Mouse (Mus musculus) stomach, embryonic 15.5 days (tissue): Measurements from ENCODE around the gene Cracr2a. TPM values are rescaled to one million over a fixed set of nuclear protein-coding genes. Genes with fewer than 3 reads are reported as not detected.
A peak's percentile ranks its signal among the peaks of the same experiment; 100 is the strongest.

Source experiments
- ATAC-seq: fragments of 200-750 bp; cut with Nextera tagmentation; 2 replicates; pipeline ENCODE4 v1.8.0; 2017; ENCODE audit warnings: low read depth, moderate number of reproducible peaks, moderate TSS enrichment; ENCODE audit not compliant: insufficient read depth, low FRiP score
- H3K27ac ChIP-seq: fragments of 300-500 bp; sonication (generic); 2 replicates; pipeline ENCODE4 v1.5.1; 2015; ENCODE audit warnings: mild to moderate bottlenecking, inconsistent platforms
- H3K27me3 ChIP-seq: fragments of 300-500 bp; sonication (generic); replicated peaks from 2 replicates; pipeline ENCODE4 v1.6.1; 2015; ENCODE audit warnings: inconsistent platforms
- H3K36me3 ChIP-seq: fragments of 300-500 bp; sonication (generic); 2 replicates; pipeline ENCODE4 v1.6.1; 2015; ENCODE audit warnings: inconsistent platforms
- H3K4me1 ChIP-seq: fragments of 300-500 bp; sonication (generic); 2 replicates; pipeline ENCODE4 v1.6.1; 2015; ENCODE audit warnings: inconsistent platforms
- H3K4me2 ChIP-seq: fragments of 300-500 bp; sonication (generic); 2 replicates; pipeline ENCODE4 v1.6.1; 2015; ENCODE audit warnings: mild to moderate bottlenecking, inconsistent platforms
- H3K4me3 ChIP-seq: fragments of 300-500 bp; sonication (generic); replicated peaks from 2 replicates; pipeline ENCODE4 v1.5.1; 2015; ENCODE audit warnings: inconsistent platforms
- H3K9ac ChIP-seq: fragments of 300-500 bp; sonication (generic); 2 replicates; pipeline ENCODE4 v1.6.1; 2015; ENCODE audit warnings: inconsistent platforms
- H3K9me3 ChIP-seq: fragments of 300-500 bp; sonication (generic); 2 replicates; pipeline ENCODE4 v1.6.1; 2016; ENCODE audit warnings: inconsistent platforms
- WGBS: fragments of 180-500 bp; shearing (Covaris S2); methylation state at CpG from one replicate; pipeline ENCODE4 v1.1.7; 2015; 5-methylcytosine and 5-hydroxymethylcytosine counted together
- polyA plus RNA-seq: library from polyadenylated mRNA; unstranded; fragments of >200 nt; fragmentation: Nextera tagmentation; extraction: Ambion mirVana; gene quantifications from 2 replicates; pipeline ENCODE4 v1.2.1, GENCODE M21; 2015

Gene Cracr2a
- polyA plus RNA-seq, 1 experiment from 2014 or later, result 2.4 TPM

GRCm38 (mm10) chr6:127571849-127572550 lies 10.9 kb downstream of the Cracr2a start:
- Histone ChIP-seq H3K9me3 (no peaks in the 10 kb centered on the region), H3K27ac (peak overlapping the region; percentile 74), H3K36me3 (no peaks in the 10 kb centered on the region), H3K9ac (no peak overlapping the region), H3K4me1 (no peaks in the 10 kb centered on the region), H3K27me3 (no peaks in the 10 kb centered on the region), H3K4me2 (no peak overlapping the region), H3K4me3 (no peak overlapping the region)
- 62% methylated on average over 8 of the region's 8 CpGs for WGBS
- peak; percentile 80 for ATAC-seq

DNA sequence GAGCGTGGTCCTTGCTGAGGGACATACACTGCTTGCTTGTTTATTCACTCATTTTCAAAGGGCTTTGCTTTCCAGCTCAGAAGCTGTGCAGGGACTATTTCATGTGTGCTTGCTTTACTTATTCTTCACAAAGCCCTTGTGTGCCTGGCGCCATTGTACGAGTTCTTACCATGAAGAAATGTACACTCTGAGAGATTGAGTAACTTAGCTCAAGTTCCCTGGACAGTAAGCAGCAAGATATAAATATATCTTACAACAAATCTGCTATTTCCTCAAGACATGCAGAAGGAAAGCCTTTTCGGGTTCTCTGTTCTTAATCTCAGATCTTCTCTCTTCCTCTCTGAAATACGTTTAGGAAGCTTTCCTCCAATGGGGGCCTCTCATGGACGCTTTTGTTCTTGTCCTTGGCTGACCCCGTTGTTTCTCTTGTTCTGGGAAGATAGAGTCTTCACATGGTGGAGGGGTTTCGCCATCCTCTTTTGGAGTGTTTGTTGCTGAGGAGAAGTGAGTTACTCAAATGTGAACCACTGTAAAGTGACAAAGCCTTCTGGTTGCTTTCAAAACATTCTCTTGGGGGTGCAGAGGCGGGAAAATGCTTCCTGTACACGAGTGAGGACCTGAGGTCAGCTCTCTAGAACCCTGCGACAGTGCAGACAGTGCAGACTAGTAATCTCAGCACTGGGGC lies 12.8 kb downstream of the Cracr2a start:
- Histone ChIP-seq H3K4me3 (no peak overlapping the region), H3K27me3 (no peaks in the 10 kb centered on the region), H3K4me1 (no peaks in the 10 kb centered on the region), H3K36me3 (no peaks in the 10 kb centered on the region), H3K27ac (no peak overlapping the region), H3K9ac (no peak overlapping the region), H3K4me2 (no peak overlapping the region), H3K9me3 (no peaks in the 10 kb centered on the region)
- WGBS, result 61% methylated on average over 11 of the region's 11 CpGs
- ATAC-seq, result no peak

GRCm38 (mm10) chr6:127575194-127575593 lies 14.1 kb downstream of the Cracr2a start:
- no peaks in the 10 kb centered on the region for H3K36me3 ChIP-seq
- WGBS, result 79% methylated on average over 2 of the region's 2 CpGs
- H3K4me1 ChIP-seq, result no peaks in the 10 kb centered on the region
- H3K9ac ChIP-seq, result no peak overlapping the region
- no peak for ATAC-seq
- no peaks in the 10 kb centered on the region for H3K27me3 ChIP-seq
- no peak overlapping the region for H3K4me3 ChIP-seq
- H3K9me3 ChIP-seq, result no peaks in the 10 kb centered on the region
- no peak overlapping the region for H3K4me2 ChIP-seq
- no peak overlapping the region for H3K27ac ChIP-seq

DNA sequence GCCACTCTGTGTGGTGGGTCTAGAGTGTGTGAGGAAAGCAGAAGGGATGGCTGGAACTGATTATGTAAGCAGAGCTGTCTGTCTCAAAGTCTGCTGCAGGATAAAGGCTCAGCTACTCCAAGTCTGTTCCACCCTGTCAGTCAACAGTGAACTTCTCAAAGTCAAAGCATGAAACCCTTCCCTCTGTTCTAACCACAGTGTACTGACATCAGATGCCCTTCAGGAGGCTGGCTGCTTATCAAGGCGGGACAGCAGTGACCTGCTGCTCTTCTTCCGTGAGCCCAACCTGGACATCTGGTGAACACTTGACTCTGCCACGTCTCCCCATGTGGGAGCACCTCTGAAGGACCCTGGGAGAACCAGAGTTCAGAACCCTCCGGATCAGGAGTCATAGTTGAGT lies 16.6 kb downstream of the Cracr2a start:
- no peaks in the 10 kb centered on the region for H3K27me3 ChIP-seq
- no peaks in the 10 kb centered on the region for H3K36me3 ChIP-seq
- H3K27ac ChIP-seq, result no peak overlapping the region
- no peak overlapping the region for H3K4me2 ChIP-seq
- no peaks in the 10 kb centered on the region for H3K9me3 ChIP-seq
- peaks cover 11% of the 10 kb centered on the region; the same call in 1 of the 2 replicates for H3K4me1 ChIP-seq
- no peak overlapping the region for H3K9ac ChIP-seq
- WGBS, result 64% methylated on average over 4 of the region's 4 CpGs
- H3K4me3 ChIP-seq, result no peak overlapping the region
- peak; percentile 65; the same call in 1 of the 2 replicates for ATAC-seq

- Histone ChIP-seq H3K9me3 (no peaks in the 10 kb centered on the region), H3K9ac (no peak overlapping the region), H3K27ac (no peak overlapping the region), H3K4me3 (no peak overlapping the region), H3K4me1 (peaks cover 12% of the 10 kb centered on the region; the same call in 1 of the 2 replicates), H3K36me3 (no peaks in the 10 kb centered on the region), H3K4me2 (no peak overlapping the region), H3K27me3 (no peaks in the 10 kb centered on the region)
- ATAC-seq, result no peak
- WGBS, result 54% methylated on average over 7 of the region's 7 CpGs
Observed at GRCm38 (mm10) chr6:127578316-127578715, 17.2 kb downstream of the Cracr2a start.

- ATAC-seq, result no peak
- H3K36me3 ChIP-seq, result no peaks in the 10 kb centered on the region
- H3K4me2 ChIP-seq, result no peak overlapping the region
- 52% methylated on average over 5 of the region's 5 CpGs for WGBS
- no peaks in the 10 kb centered on the region for H3K27me3 ChIP-seq
- no peak overlapping the region for H3K27ac ChIP-seq
- no peak overlapping the region for H3K9ac ChIP-seq
- H3K4me3 ChIP-seq, result no peak overlapping the region
- H3K4me1 ChIP-seq, result peaks cover 12% of the 10 kb centered on the region; the same call in 1 of the 2 replicates
- H3K9me3 ChIP-seq, result no peaks in the 10 kb centered on the region
Observed at GRCm38 (mm10) chr6:127578810-127579209, 17.7 kb downstream of the Cracr2a start.

GRCm38 (mm10) chr6:127581915-127582314 lies 20.8 kb downstream of the Cracr2a start:
- Histone ChIP-seq H3K4me3 (peak overlapping the region; percentile 11), H3K4me1 (peaks cover 12% of the 10 kb centered on the region; the same call in 1 of the 2 replicates), H3K27me3 (no peaks in the 10 kb centered on the region), H3K36me3 (no peaks in the 10 kb centered on the region), H3K4me2 (peak overlapping the region; percentile 50), H3K27ac (no peak overlapping the region), H3K9ac (no peak overlapping the region), H3K9me3 (no peaks in the 10 kb centered on the region)
- WGBS, result 42% methylated on average over 12 of the region's 12 CpGs
- ATAC-seq, result peak; percentile 32; the same call in 1 of the 2 replicates

DNA sequence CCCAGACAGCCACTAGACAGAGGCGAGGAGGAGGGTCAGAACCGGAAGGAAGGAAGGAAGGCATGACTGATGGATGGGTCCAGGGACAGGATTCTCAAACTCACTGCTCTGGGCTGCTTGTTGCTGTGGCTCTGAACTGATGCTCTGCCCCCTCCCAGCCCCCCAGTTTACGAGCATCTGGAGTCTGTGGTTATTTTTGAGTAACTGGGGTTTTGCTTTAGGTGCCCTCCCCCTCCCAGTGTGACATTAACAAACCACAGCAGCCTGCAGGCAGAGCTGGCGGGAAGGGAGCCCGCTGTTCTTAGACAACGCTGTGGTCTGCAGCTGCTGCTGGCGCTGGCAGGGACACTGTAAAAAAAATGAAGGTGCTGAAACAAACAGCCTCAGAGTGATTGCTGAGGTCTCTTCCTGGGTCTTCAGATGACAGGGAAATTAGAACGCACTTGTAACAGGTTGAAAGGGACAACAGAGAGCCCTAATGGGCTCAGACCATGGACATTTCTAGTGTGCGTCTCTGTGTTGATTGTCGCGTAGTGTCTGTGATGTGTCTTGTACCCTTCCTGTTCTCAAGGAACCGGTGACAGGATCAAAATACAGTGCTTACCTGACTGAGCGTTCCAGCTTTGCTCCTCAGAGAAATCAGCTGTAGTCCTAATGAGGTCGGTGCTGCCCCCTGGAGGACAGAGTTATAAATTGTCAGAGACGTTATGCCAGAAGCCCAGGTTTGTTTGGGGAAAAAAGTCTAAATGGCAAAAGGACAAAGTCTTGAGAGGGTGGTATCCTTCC lies 21.4 kb downstream of the Cracr2a start:
- 5% methylated on average over 15 of the region's 15 CpGs for WGBS

DNA sequence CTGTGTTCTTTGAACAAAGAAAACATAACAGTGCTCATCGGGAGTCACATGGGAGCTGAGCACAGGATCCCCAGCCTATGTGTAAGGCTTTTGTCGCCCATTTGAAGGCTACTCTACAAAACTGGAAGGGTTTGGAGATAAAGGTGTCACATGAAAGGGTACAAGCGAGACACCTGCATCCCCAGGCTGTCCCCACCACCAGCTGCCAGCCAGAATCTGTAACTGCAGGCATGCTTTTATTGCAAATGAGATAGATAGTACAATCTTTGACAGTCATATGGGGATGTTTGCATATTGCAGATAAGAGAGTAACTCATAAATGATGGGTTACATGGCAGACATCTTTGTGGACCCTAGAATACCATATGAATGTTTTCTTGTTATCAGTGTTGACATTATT lies 30.3 kb downstream of the Cracr2a start:
- Histone ChIP-seq H3K4me2 (no peak overlapping the region), H3K4me3 (no peak overlapping the region), H3K36me3 (no peaks in the 10 kb centered on the region), H3K4me1 (no peaks in the 10 kb centered on the region), H3K27me3 (no peaks in the 10 kb centered on the region), H3K9ac (no peak overlapping the region), H3K27ac (no peak overlapping the region), H3K9me3 (no peaks in the 10 kb centered on the region)
- 65% methylated on average over 3 of the region's 3 CpGs for WGBS
- no peak for ATAC-seq

More for the DNA sequence above, 21.4 kb downstream of the Cracr2a start:
- Histone ChIP-seq H3K9ac (no peak overlapping the region; the same call in 1 of the 2 replicates), H3K4me3 (peak overlapping the region; percentile 11), H3K4me1 (peaks cover 12% of the 10 kb centered on the region; the same call in 1 of the 2 replicates), H3K27ac (no peak overlapping the region; the same call in 1 of the 2 replicates), H3K4me2 (peak overlapping the region; percentile 50), H3K36me3 (no peaks in the 10 kb centered on the region), H3K9me3 (no peaks in the 10 kb centered on the region), H3K27me3 (no peaks in the 10 kb centered on the region)
- no peak; the same call in 1 of the 2 replicates for ATAC-seq

- Histone ChIP-seq H3K4me1 (no peaks in the 10 kb centered on the region), H3K9ac (no peak overlapping the region), H3K27ac (no peak overlapping the region), H3K27me3 (no peaks in the 10 kb centered on the region), H3K4me3 (no peak overlapping the region), H3K4me2 (no peak overlapping the region), H3K9me3 (no peaks in the 10 kb centered on the region), H3K36me3 (no peaks in the 10 kb centered on the region)
- ATAC-seq, result no peak
- WGBS, result 71% methylated on average over 4 of the region's 4 CpGs
Observed at GRCm38 (mm10) chr6:127593487-127593886, 32.3 kb downstream of the Cracr2a start.

DNA sequence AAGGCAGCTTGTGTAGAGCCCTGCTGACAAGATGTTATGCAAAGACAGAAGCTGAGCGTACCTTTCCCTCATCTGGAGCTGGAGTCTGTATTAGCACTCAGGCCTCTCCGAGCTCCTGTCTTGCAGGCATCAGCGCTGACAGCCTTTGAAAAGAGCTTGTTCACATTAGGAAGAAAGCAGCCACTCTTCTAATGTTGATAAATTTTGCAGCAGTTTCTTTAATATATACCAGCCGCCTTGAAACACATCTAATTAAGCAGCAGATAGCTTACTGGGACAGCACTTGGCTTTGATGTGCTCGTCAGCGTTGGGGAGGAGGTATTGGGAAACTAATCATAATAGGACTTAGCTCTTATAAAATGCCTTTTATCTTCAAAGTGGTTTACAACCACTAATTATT lies 38.1 kb downstream of the Cracr2a start:
- H3K9me3 ChIP-seq, result no peaks in the 10 kb centered on the region
- no peak overlapping the region for H3K27ac ChIP-seq
- H3K4me3 ChIP-seq, result no peak overlapping the region
- no peak for ATAC-seq
- no peak overlapping the region for H3K9ac ChIP-seq
- no peak overlapping the region for H3K4me2 ChIP-seq
- no peaks in the 10 kb centered on the region for H3K4me1 ChIP-seq
- no peaks in the 10 kb centered on the region for H3K36me3 ChIP-seq
- 71% methylated on average over 6 of the region's 6 CpGs for WGBS
- H3K27me3 ChIP-seq, result no peaks in the 10 kb centered on the region
